Mouse (Mus musculus) ES-E14 (cell line): ENCODE measurements around the gene Asap2.

Source experiments
- CHD2 ChIP-seq: IDR thresholded peaks from 2 replicates; pipeline ENCODE4 v1.6.1; 2014; ENCODE audit warnings: mild to moderate bottlenecking, low read depth, low read length, inconsistent platforms
- HCFC1 ChIP-seq: IDR thresholded peaks from 2 replicates; pipeline ENCODE4 v1.6.1; 2012; ENCODE audit warnings: low read length, inconsistent platforms, borderline replicate concordance; ENCODE audit not compliant: insufficient read depth
- ZNF384 ChIP-seq: IDR thresholded peaks from 2 replicates; pipeline ENCODE4 v1.6.1; 2012; ENCODE audit warnings: low read depth, low read length, inconsistent platforms

DNA sequence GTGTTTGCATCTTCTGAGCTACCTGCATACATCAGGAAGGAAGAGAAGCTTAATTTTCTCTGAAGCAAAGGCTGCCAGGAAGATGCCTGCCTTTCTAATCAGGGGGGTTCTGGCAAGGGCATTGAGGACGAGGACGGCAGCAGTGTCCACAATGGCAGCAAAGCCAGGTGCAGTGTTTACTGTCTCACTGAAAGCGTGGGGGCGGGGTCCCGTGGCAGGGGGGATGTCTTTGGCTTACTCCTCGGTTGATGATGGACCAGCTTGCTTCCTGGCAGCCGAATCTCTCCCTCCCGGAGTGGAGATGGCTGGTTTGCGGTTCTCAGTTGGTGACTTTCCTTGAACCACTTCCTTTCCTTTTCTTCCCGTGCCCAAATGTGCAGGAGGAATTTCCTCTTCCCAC, 142.3 kb downstream of the Asap2 start:
- TF ChIP-seq ZNF384 = no peak
- no peak for TF ChIP-seq CHD2
- TF ChIP-seq HCFC1 = no peak
